Mouse (Mus musculus) kidney, embryonic 16.5 days (tissue): ENCODE results near the gene Kcnh5. TPM values are rescaled to one million over a fixed set of nuclear protein-coding genes. Genes with fewer than 3 reads are reported as not detected.
A peak's percentile ranks its signal among the peaks of the same experiment; 100 is the strongest.

Source experiments
- ATAC-seq: fragments of 200-750 bp; cut with Nextera tagmentation; 2 replicates; pipeline ENCODE4 v1.8.0; 2017; ENCODE audit warnings: moderate TSS enrichment; ENCODE audit not compliant: low FRiP score, low TSS enrichment
- H3K27ac ChIP-seq: fragments of 300-500 bp; sonication (generic); 2 replicates; pipeline ENCODE4 v1.5.1; 2014; ENCODE audit warnings: low read length
- H3K27me3 ChIP-seq: fragments of 300-500 bp; sonication (generic); 2 replicates; pipeline ENCODE4 v1.6.1; 2014; ENCODE audit warnings: low read length, control low read depth, mixed read lengths; ENCODE audit not compliant: insufficient read depth
- H3K36me3 ChIP-seq: fragments of 300-500 bp; sonication (generic); 2 replicates; pipeline ENCODE4 v1.6.1; 2014; ENCODE audit warnings: low read length, control low read depth, mixed read lengths; ENCODE audit not compliant: insufficient read depth
- H3K4me1 ChIP-seq: fragments of 300-500 bp; sonication (generic); 2 replicates; pipeline ENCODE4 v1.6.1; 2014; ENCODE audit warnings: low read length, control low read depth, mixed read lengths; ENCODE audit not compliant: insufficient read depth
- H3K4me2 ChIP-seq: fragments of 300-500 bp; sonication (generic); replicated peaks from 2 replicates; pipeline ENCODE4 v1.6.1; 2014; ENCODE audit warnings: low read depth, low read length
- H3K4me3 ChIP-seq: fragments of 300-500 bp; sonication (generic); 2 replicates; pipeline ENCODE4 v1.5.1; 2014; ENCODE audit warnings: mild to moderate bottlenecking, low read length
- H3K9ac ChIP-seq: fragments of 300-500 bp; sonication (generic); replicated peaks from 2 replicates; pipeline ENCODE4 v1.6.1; 2014; ENCODE audit warnings: low read length
- H3K9me3 ChIP-seq: fragments of 300-500 bp; sonication (generic); 2 replicates; pipeline ENCODE4 v1.6.1; 2016; ENCODE audit warnings: low read length, control low read depth
- WGBS: fragments of 180-500 bp; shearing (Covaris S2); extraction: QIAGEN DNeasy Blood & Tissue Kit; methylation state at CpG from one replicate; pipeline ENCODE4 v1.1.7; 2014; 5-methylcytosine and 5-hydroxymethylcytosine counted together
- polyA plus RNA-seq: library from polyadenylated mRNA; unstranded; fragments of >200 nt; fragmentation: Nextera tagmentation; extraction: Ambion mirVana; gene quantifications from 2 replicates; pipeline ENCODE4 v1.2.1, GENCODE M21; 2015

Kcnh5 gene
- polyA plus RNA-seq, 1 experiment from 2014 or later = 0.54 TPM

DNA sequence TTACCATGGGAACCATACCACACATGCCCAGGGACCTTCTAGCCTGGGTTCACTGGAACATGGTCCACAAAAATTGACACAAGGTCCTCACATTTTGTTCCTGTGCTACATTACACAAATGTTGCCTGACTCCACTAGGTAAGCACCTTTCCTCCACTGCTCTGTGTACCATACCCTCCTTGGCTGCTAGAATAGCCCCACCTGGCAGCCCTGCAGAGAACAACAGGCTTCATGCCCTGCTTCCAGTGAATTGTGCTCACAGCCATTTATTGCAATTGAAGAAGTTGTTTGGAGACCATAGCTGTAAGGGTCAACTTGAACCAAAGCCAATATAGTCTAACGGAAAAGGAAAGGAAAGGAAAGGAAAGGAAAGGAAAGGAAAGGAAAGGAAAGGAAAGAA is 37.3 kb downstream of the Kcnh5 start:
- no peaks in the 10 kb centered on the region for H3K36me3 ChIP-seq
- H3K4me3 ChIP-seq = no peak overlapping the region
- no peak overlapping the region for H3K9ac ChIP-seq
- no peaks in the 10 kb centered on the region for H3K27me3 ChIP-seq
- H3K4me1 ChIP-seq = no peaks in the 10 kb centered on the region
- no peaks in the 10 kb centered on the region for H3K9me3 ChIP-seq
- H3K4me2 ChIP-seq = no peak overlapping the region
- WGBS = 80% methylated on average over 1 of the region's 1 CpGs
- no peak for ATAC-seq
- H3K27ac ChIP-seq = no peak overlapping the region

DNA sequence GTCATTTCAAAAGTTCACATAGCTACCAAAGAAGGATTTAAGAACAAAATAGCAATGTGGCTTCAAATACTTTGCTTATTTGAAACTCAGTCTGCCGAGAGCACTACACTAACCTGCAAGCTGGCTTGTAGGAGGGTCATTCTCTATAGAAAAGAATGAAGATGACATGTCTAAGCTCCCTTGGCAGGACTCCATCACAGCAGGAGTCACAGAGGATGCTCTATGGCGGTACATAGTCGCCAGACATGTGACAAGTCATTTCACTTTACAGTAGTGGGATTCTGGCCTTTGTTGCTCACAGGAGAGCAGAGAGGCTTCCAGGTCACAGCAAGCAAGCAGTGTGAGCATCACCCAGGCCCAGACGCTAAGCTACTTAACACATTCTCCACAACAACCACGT is 85.2 kb downstream of the Kcnh5 start:
- ATAC-seq = no peak
- H3K9me3 ChIP-seq = no peaks in the 10 kb centered on the region

DNA sequence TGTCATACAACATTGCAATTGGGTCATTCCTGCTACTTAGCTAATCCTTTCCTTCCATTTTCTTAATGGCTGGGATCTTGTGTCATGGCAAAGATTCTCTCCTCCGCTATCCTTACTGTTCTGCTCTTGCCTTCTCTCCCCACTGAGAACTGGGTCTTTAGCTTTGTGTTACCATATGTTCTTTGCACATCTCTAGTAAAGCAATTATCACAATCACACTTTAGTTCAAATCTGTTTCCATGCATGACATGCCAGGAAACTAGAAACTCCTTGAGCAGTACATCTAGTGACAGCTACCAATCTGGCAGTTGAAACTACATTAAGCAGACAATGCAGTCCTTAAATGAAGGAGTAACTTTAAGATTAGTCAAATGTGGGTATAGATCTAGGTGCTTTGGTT is 86.2 kb downstream of the Kcnh5 start:
- no peaks in the 10 kb centered on the region for H3K9me3 ChIP-seq
- no peaks in the 10 kb centered on the region for H3K36me3 ChIP-seq
- no peaks in the 10 kb centered on the region for H3K27me3 ChIP-seq
- ATAC-seq = no peak
- WGBS = 97% methylated on average over 1 of the region's 1 CpGs
- no peak overlapping the region for H3K4me3 ChIP-seq
- H3K4me2 ChIP-seq = no peak overlapping the region
- no peaks in the 10 kb centered on the region for H3K4me1 ChIP-seq
- no peak overlapping the region for H3K27ac ChIP-seq
- no peak overlapping the region for H3K9ac ChIP-seq

More for the DNA sequence above, 85.2 kb downstream of the Kcnh5 start:
- WGBS = 79% methylated on average over 5 of the region's 5 CpGs
- Histone ChIP-seq H3K4me1 (no peaks in the 10 kb centered on the region), H3K9ac (no peak overlapping the region), H3K27ac (no peak overlapping the region), H3K4me3 (no peak overlapping the region), H3K36me3 (no peaks in the 10 kb centered on the region), H3K4me2 (no peak overlapping the region), H3K27me3 (no peaks in the 10 kb centered on the region)

DNA sequence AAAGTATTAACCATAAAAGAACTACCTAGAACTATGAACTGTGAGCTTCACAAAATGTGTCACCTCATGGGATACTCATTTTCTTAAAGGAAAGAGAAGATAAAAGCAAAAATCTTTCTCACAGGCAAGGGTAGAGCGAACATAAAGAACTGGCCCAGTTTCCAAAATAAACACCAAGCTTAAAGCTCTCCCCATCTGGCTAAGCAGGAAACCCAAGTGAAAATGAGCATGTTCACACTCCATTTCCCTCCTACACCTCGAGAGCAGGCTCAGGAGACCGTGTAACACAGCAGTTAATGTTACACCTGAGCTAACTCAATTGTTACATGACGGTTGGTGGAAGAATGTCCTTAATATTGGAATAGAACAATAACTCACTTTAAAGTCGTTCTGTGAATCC is 100.0 kb downstream of the Kcnh5 start:
- H3K9ac ChIP-seq = no peak overlapping the region
- WGBS = 26% methylated on average over 5 of the region's 5 CpGs
- H3K4me2 ChIP-seq = no peak overlapping the region
- no peaks in the 10 kb centered on the region for H3K9me3 ChIP-seq
- peak; percentile 42; the same call in 1 of the 2 replicates for ATAC-seq
- peak overlapping the region; percentile 32; the same call in 1 of the 2 replicates for H3K27ac ChIP-seq
- H3K36me3 ChIP-seq = no peaks in the 10 kb centered on the region
- no peaks in the 10 kb centered on the region for H3K4me1 ChIP-seq
- H3K27me3 ChIP-seq = no peaks in the 10 kb centered on the region
- H3K4me3 ChIP-seq = no peak overlapping the region

DNA sequence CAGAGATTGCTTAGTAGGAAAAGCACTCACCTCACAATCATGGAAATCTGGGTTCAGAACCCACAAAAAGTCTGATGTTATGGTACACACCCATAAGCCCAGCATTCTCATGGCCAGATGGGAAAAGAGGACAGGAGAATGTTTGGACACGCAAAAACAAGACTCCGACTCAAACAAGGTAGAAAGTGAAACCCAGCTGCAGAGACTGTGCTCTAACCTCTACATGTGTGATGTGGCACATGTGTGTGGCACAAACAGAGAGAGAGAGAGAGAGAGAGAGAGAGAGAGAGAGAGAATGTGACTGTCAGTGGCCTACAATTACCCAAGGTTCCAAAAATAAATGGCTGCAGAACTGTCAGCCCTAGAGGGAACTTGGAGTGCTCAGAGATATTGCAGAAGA is 106.1 kb downstream of the Kcnh5 start:
- H3K27ac ChIP-seq = no peak overlapping the region
- H3K9me3 ChIP-seq = no peaks in the 10 kb centered on the region
- H3K4me2 ChIP-seq = no peak overlapping the region
- H3K4me1 ChIP-seq = no peaks in the 10 kb centered on the region
- H3K4me3 ChIP-seq = no peak overlapping the region
- WGBS = 98% methylated on average over 2 of the region's 2 CpGs
- H3K36me3 ChIP-seq = no peaks in the 10 kb centered on the region
- H3K27me3 ChIP-seq = no peaks in the 10 kb centered on the region
- ATAC-seq = no peak
- no peak overlapping the region for H3K9ac ChIP-seq

DNA sequence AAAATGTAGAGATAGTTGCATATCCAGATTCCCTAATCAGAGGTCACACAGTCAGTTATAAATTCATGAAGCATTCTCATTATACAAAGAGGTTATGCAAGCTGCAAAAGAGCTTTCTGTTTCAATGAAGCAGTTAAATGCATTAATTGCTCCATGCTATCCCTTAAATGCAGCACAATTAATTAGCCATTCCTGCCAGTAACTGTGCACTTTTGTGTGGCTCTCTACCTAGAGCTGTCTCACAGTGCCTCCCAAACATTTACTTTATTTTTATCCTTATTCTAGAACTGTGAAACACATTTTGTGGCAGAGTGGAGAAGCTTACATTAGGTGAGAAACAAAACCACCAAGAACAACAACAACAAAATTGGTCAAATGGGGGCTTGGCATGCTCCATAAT is 114.6 kb downstream of the Kcnh5 start:
- H3K4me2 ChIP-seq = no peak overlapping the region
- H3K4me3 ChIP-seq = no peak overlapping the region
- H3K36me3 ChIP-seq = no peaks in the 10 kb centered on the region
- no peaks in the 10 kb centered on the region for H3K27me3 ChIP-seq
- H3K4me1 ChIP-seq = no peaks in the 10 kb centered on the region
- no peak overlapping the region for H3K9ac ChIP-seq
- H3K27ac ChIP-seq = no peak overlapping the region
- H3K9me3 ChIP-seq = no peaks in the 10 kb centered on the region
- no peak for ATAC-seq

DNA sequence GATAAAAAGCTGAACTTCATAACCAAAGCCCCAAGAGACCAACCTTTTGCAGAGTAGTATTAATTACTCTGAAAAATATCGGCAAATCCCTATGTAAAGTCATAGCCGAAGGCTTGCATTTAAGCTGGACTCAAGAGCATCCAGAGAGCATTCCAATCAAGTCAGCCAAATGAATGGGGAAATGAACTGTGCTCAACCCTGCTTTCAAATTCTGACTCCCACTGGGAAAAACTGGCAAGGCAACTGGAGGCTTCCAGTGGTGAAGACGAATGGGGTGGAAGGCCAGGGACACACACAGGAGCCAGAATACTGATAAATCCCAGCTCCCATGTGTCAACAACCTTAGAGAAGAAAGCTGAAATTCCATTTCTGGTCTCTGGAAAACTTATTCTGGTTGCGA is 115.4 kb downstream of the Kcnh5 start:
- no peaks in the 10 kb centered on the region for H3K4me1 ChIP-seq
- H3K36me3 ChIP-seq = no peaks in the 10 kb centered on the region
- H3K4me2 ChIP-seq = no peak overlapping the region
- H3K27ac ChIP-seq = no peak overlapping the region
- no peaks in the 10 kb centered on the region for H3K9me3 ChIP-seq
- H3K4me3 ChIP-seq = no peak overlapping the region
- H3K27me3 ChIP-seq = no peaks in the 10 kb centered on the region
- 68% methylated on average over 4 of the region's 4 CpGs for WGBS
- ATAC-seq = no peak
- H3K9ac ChIP-seq = no peak overlapping the region

DNA sequence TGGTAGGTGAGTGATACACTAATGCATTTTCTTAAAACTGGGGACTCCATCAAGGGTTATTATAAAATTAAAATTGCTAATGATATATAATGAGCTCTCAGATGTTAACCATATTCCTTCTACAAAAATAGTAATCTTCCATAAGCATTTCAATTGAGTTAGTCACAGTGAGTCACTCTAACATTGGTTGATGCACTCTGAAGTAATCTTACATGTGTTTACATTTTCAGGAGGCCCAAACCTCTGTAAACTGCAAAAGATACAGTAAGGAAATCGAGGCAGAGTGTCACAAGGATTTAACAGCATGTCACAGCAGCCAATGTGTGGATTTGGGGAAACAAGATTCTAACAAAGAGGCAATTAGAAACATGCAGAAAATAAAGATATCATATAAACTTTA is 123.4 kb downstream of the Kcnh5 start:
- Histone ChIP-seq H3K9me3 (peaks cover 4% of the 10 kb centered on the region; the same call in 1 of the 2 replicates), H3K27me3 (no peaks in the 10 kb centered on the region), H3K4me3 (no peak overlapping the region), H3K4me1 (no peaks in the 10 kb centered on the region), H3K27ac (no peak overlapping the region), H3K9ac (no peak overlapping the region), H3K4me2 (no peak overlapping the region), H3K36me3 (no peaks in the 10 kb centered on the region)
- WGBS = 64% methylated on average over 1 of the region's 1 CpGs
- no peak for ATAC-seq

DNA sequence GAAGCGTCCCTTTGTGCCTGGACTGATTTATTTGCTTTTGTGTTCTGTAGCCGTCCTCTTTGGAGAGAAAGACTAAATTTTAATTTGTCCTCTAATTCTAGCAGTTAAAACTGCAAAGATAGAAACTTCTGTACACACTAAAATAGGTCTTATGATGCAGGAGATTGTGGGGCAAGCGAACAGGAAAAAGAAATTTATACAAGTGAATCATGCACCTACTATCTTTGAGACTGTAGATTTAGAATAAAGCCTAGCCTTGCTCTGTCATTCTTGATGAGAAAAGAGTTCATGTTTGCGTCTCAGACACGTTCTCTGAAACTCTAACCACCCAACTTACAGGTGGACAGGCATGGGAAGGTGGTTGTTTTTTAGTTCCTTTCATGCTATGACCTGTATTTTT is 140.4 kb downstream of the Kcnh5 start:
- Histone ChIP-seq H3K9ac (no peak overlapping the region), H3K27me3 (no peaks in the 10 kb centered on the region), H3K36me3 (no peaks in the 10 kb centered on the region), H3K4me1 (no peaks in the 10 kb centered on the region), H3K27ac (no peak overlapping the region), H3K4me3 (no peak overlapping the region), H3K9me3 (no peaks in the 10 kb centered on the region), H3K4me2 (no peak overlapping the region)
- ATAC-seq = no peak
- 84% methylated on average over 5 of the region's 5 CpGs for WGBS

DNA sequence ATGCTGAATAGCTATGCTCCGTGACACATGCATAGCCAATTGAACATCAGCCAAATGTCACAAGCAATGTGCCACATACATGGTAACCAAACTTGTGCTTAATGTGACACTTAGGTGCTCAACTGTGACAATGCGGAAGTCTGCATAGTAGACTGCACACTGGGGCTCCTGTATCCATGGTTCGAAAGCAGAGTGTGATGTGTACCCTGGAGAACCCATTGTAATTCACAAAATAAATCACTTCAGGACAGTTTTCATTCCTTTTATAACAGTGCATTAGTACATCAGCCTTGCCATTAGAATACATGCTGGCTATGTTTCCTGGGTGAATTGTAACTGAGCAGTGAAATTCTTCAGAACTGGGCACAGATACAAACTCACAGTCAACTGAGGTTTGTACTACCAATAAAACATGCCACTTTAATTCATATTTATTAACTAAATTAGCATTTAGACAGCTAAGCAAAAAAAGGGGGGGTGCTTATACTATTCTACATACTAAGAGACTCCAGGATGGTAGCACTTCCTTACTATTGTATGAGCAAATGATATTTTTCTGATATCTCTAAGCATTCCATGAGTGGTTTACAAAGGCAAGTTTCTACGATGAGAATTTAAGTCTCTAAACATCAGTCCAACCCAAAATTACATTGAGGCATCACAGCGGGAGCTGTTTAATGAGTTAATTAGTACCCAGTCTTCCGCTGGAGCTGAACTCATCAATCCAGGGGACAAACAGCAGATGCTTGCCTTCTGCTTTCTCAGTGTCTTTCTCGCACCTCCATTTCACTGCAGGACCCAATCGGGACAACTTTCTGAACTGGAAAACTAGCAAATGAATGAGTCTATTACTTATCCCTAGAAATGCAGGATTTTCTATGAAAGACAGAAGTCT is 144.9 kb downstream of the Kcnh5 start:
- Histone ChIP-seq H3K4me2 (no peak overlapping the region), H3K4me3 (no peak overlapping the region), H3K27ac (no peak overlapping the region), H3K27me3 (no peaks in the 10 kb centered on the region), H3K9ac (no peak overlapping the region), H3K4me1 (no peaks in the 10 kb centered on the region), H3K9me3 (no peaks in the 10 kb centered on the region), H3K36me3 (no peaks in the 10 kb centered on the region)
- WGBS = 83% methylated on average over 8 of the region's 8 CpGs
- ATAC-seq = no peak
